Mouse (Mus musculus) spleen, postnatal 10 days (tissue): Measurements from ENCODE around the gene Msantd2.

ENCODE experiments used
- DNase-seq, 2 experiments: peaks; one replicate each; pipeline ENCODE4 v3.0.0; 2021 to 2022; ENCODE audit warnings: low spot score in 2 of 2

Msantd2 gene

GRCm38 (mm10) chr9:37540701-37541575, 51.8 kb downstream of the Msantd2 start:
- no peak for DNase-seq

- DNase-seq: no peak
Observed at GRCm38 (mm10) chr9:37541851-37542642, 52.9 kb downstream of the Msantd2 start.

GRCm38 (mm10) chr9:37543869-37544440, 54.8 kb downstream of the Msantd2 start:
- DNase-seq: no peak

- peak; percentile 23 to 67 for DNase-seq
Observed at GRCm38 (mm10) chr9:37544447-37545165, 55.5 kb downstream of the Msantd2 start.

DNA sequence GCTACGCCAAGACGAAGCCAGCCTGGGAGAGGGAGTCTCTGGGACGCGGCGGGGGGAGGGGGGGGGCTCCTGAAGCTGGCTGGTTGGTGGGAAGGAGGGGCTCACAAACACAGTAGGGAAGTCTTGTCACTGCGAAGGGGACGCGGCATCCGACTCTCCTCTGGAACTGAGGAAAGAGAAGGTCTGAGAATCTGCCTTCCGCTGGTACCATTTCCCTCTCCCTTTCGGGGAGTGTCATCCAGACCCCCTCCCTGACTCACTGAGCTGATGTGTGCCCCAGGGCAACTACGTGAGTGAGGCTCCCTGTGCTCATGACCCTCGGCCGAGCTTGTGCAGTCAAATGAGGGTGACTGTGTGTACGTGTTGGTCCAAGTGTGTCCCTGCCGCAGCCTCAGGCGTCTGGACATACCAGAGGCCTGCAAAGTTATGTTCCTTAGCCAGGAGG, 56.1 kb downstream of the Msantd2 start:
- no peak for DNase-seq

GRCm38 (mm10) chr9:37545847-37546452, 56.8 kb downstream of the Msantd2 start:
- no peak for DNase-seq

DNA sequence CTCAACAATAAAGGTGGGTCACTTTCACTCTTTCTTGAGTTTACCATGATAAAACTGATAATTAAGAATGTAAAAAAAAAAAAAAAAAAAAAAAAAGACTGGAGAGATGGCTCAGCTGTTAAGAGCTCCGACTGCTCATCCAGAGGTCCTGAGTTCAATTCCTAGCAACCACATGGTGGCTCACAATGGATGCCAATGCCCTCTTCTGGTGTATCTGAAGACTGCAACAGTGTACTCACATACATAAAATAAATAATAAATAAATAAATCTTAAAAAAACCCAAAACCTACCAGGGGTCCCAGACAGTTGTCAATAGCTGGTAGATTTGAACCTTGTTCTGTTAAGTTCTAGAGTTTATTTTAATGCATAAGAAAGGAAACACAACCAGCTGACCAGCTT, 57.8 kb downstream of the Msantd2 start:
- no peak for DNase-seq

GRCm38 (mm10) chr9:37550435-37550834, 61.3 kb downstream of the Msantd2 start:
- no peak for DNase-seq

DNA sequence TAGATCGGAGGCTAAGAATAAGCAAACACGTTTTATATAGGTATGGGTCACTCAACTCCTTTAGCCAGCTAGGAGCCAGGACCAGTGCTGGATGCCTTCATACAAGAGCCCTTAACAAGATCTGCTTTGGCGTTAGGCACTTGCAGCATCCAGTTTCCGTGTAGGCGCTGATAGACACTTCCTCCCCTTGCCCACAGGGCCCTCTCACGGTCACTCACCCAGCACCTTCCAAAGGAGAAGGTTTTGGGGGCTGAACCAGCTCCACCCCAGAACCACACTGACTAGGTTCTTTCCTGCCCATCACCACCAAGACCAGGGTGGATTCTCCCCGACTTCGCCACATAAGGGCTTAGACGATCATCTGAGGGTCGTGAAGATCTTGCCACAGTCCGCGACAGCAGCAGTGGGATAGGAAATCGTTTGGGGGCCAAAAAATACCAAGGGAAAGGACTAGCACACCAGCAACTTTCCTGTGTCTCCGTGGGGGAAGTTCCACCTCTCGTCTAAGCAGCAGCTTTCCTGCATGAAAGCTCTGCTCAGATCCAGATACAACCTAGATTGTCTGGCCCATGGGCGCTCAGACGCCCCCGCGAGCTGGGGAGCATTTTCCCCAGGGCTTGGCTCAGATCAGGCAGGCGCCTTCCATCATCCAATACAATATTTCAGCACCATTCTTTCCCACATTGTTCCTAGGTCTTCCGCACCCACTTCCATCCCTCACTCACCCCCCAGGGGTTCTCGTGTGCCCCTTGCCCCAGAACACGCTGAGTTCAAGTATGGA, 62.8 kb downstream of the Msantd2 start:
- no peak for DNase-seq

- DNase-seq: peak in 1 of 2 experiments; percentile 76
Observed at GRCm38 (mm10) chr9:37552536-37553293, 63.6 kb downstream of the Msantd2 start, which contains the start of gene Nrgn. Gene Nrgn (minus strand): TSS chr9:37552904.

DNA sequence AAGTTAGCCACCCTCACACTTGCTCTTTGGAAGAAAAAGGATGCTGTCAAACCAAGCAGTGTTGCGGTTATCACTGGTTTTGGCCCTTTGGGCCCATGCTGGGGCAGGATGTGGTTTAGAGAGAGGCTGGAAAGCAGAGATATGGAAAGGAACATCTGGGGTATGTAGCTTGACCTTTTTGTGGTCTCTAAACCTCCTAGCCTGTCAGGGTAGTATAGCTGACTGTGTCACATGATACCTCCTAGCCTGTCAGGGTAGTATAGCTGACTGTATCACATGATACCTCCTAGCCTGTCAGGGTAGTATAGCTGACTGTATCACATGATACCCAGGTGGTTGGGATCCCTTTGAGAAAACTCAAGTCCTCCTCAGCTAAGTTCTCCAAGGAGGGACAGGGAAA, 65.2 kb downstream of the Msantd2 start:
- no peak for DNase-seq

DNA sequence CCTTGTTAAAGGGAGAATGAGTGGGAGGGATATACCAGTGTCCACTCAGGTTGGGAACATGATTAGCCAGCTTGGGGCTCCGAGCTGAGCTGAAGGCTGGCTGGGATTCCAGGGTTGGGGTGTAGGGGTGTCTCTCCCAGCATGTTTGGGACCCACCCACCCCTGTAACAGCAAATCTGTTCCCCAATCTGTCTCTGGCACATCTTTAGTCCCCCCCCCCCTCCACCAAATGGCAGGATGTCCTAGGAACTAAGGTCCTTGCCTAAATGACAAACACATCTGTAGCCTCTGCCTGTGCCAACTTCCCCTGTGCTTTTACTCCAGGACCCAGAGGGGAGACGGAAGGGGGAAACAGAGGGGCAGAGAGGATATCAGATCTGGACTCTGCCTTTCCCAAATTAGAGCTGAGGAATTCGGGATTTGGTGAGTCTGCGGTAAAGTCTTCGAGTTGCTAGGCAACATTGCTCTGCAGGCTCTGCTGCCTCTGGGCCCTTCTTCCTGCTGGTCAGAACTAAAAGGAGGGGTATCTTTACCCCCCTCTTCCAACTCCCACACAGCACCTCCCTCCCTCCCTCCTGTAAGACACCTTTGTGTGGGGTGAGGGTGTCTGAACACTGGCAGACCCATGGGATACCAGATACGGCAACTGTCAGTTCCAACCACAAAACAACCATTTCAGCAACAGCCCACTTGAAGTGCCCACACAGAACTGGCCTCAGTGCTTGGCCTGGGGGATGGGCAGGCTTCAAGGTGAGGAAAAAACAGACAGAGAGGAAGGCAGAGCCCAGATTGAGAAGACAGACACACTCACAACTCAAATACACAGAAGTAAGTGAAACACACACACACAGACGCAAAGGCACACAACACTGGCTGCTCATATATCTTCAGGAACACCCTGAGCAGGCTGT, 66.0 kb downstream of the Msantd2 start, which contains the start of gene Siae:
Gene Siae (plus strand): TSS at position 861 of the 911 bp plus-strand sequence.
- no peak for DNase-seq

DNA sequence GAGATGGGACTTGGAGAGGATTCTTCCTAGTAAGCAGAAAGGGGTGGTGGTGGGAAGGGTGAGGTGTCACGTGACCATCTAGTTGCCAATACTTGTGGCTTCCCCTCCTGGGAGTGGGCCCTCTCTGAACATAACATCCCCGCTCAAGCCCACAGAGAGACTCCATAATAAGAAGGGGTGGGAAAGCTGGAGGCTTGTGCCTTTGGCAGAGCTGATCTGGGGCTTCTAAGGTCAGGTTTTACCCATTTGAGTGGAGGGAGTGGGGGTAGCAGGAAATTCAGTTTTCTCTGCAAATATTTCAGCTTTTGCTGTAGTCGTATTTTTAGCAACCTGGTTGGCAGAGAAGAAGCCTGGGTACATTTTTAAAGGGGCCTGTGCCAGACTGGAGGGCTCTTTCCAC, 67.2 kb downstream of the Msantd2 start:
- no peak for DNase-seq

DNA sequence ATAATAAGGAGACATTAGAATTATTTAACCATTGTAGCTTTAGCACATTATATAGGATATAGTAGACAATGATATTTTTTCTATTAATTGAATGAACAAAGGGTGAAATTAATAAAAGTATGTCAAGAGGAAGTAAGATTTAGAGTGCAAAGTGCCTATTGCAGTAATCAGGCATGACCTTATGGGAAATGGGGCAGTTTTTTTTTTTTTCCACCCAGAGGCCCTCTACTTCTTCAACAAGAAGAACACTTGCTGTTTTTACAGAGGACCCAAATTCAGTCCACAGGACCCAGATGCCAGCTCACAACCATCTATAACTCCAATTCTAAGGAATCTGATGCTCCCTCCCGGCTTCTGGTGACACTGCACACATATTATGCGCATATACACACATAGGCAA, 71.5 kb downstream of the Msantd2 start:
- no peak for DNase-seq

DNA sequence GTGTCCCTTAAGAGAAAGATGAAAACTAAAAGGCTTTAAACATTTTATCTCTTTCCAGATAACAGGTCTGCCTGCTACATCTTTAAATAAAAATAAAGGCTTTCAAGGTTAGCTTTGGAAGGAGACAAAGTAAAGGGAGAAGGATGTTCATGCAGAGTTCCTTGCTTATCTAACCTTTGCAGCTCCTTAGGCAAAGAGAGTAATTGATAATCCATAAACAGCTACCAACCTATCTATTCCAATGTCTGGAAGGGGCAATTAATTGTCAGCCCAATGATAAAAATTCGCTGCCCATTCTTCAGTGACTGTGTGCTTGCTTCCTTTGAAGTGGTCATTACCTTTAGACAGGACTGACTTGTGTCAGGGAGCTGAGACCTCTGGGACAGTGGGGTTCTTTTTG, 74.7 kb downstream of the Msantd2 start:
- no peak for DNase-seq

- DNase-seq: no peak
Observed at GRCm38 (mm10) chr9:37567019-37567418, 77.9 kb downstream of the Msantd2 start.

DNA sequence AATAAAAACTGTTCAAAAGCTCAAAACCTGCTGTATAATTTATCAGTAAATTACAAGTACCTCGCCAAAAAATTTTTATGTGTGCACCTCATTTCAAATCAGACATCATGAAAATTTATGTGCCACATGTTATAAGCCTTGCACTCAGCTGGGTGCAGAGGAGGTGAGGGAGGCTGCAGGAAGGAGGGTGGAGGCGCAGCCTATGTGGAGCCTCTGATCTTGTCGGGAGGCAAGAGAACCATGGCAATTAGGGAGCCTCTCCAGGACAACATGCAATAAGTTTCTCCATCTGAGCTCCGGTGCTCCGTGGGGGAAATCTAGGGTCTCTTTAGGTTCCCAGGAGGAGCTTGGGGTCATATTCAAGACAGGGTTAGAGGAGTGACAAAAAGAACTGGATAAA, 78.3 kb downstream of the Msantd2 start:
- no peak for DNase-seq

- peak in 1 of 2 experiments; percentile 20 for DNase-seq
Observed at GRCm38 (mm10) chr9:37567892-37568604, 78.9 kb downstream of the Msantd2 start.
